Mouse (Mus musculus) midbrain, embryonic 16.5 days (tissue): Measurements from ENCODE around the gene AL731706.1. TPM values are rescaled to one million over a fixed set of nuclear protein-coding genes. Genes with fewer than 3 reads are reported as not detected.
A peak's percentile ranks its signal among the peaks of the same experiment; 100 is the strongest.
"Not testable (repeated sequence)": the region's sequence is repeated elsewhere in the genome, so short reads cannot be mapped to it uniquely, and the experiment has no call there.

Source experiments
- ATAC-seq: fragments of 200-750 bp; cut with Nextera tagmentation; 2 replicates; pipeline ENCODE4 v1.8.0; 2017; ENCODE audit warnings: moderate TSS enrichment
- H3K27ac ChIP-seq: fragments of 300-500 bp; sonication (generic); 2 replicates; pipeline ENCODE4 v1.5.1; 2014; ENCODE audit warnings: mild to moderate bottlenecking, low read length, mixed read lengths
- H3K27me3 ChIP-seq: fragments of 300-500 bp; sonication (generic); 2 replicates; pipeline ENCODE4 v1.6.1; 2014; ENCODE audit warnings: low read depth, low read length, mixed read lengths; ENCODE audit not compliant: control insufficient read depth, insufficient read depth
- H3K36me3 ChIP-seq: fragments of 300-500 bp; sonication (generic); 2 replicates; pipeline ENCODE4 v1.6.1; 2014; ENCODE audit warnings: mild to moderate bottlenecking, low read length, moderate library complexity, mixed read lengths; ENCODE audit not compliant: control insufficient read depth, insufficient read depth
- H3K4me1 ChIP-seq: fragments of 300-500 bp; sonication (generic); 2 replicates; pipeline ENCODE4 v1.6.1; 2014; ENCODE audit warnings: mild to moderate bottlenecking, low read length, mixed read lengths; ENCODE audit not compliant: control insufficient read depth, insufficient read depth
- H3K4me2 ChIP-seq: fragments of 300-500 bp; sonication (generic); 2 replicates; pipeline ENCODE4 v1.6.1; 2014; ENCODE audit warnings: mild to moderate bottlenecking, low read length, mixed read lengths
- H3K4me3 ChIP-seq: fragments of 300-500 bp; sonication (generic); 2 replicates; pipeline ENCODE4 v1.5.1; 2014; ENCODE audit warnings: low read depth, mild to moderate bottlenecking, low read length, moderate library complexity, mixed read lengths
- H3K9ac ChIP-seq: fragments of 300-500 bp; sonication (generic); 2 replicates; pipeline ENCODE4 v1.6.1; 2014; ENCODE audit warnings: low read depth, low read length, mixed read lengths
- H3K9me3 ChIP-seq: fragments of 300-500 bp; sonication (generic); replicated peaks from 2 replicates; pipeline ENCODE4 v1.6.1; 2014; ENCODE audit warnings: mild to moderate bottlenecking, low read length, mixed read lengths; ENCODE audit not compliant: control insufficient read depth, poor library complexity, severe bottlenecking
- WGBS: fragments of 180-500 bp; shearing (Covaris S2); extraction: QIAGEN DNeasy Blood & Tissue Kit; methylation state at CpG from one replicate; pipeline ENCODE4 v1.1.7; 2014; 5-methylcytosine and 5-hydroxymethylcytosine counted together
- polyA plus RNA-seq: library from polyadenylated mRNA; unstranded; fragments of >200 nt; fragmentation: Nextera tagmentation; extraction: Ambion mirVana; gene quantifications from 2 replicates; pipeline ENCODE4 v1.2.1, GENCODE M21; 2015

AL731706.1 gene
- polyA plus RNA-seq, 1 experiment from 2014 or later: 16.6 TPM

DNA sequence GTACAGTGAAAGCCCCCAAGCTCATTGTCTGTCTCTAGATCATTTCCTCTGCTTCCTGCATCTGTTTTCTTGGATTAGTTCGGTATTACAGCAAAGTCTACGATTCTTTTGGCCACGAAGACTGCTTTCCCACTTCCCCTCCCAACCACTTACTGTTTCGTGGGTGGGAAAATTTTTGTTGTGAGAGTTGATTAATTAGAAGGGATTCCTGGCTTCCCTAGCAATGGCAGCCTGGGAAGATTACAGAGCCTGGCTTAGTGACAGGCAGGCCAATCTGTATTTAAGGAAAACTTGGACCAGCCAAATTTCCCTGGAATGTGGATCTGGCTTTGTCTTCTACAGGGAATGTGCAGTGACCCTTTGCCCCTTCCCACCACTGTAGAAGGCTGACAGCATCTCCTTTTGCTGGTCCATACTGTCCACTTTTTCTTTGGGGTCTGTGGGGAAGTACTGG, 20.8 kb upstream of the AL731706.1 start:
- no peaks in the 10 kb centered on the region; the same call in 1 of the 2 replicates for H3K4me1 ChIP-seq
- no peak overlapping the region for H3K27ac ChIP-seq

DNA sequence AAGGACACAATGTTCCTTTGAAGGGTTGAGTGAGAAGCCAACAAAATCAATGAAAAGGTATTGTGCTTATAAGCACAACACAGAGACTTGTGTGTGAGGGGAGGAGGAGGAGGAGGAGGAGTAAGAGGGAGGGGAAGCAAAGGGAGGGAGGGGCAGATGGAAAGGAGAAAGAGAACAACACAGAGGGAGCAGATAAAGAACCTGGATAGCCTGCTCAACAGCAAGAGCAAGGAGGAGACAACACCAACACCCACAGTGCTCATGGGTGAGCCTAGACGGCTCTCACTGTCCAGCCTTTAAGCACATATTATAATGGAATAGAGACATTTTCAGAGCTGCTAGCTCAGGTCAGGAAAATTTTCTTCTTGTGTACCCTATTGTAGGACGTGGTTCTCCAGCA, 18.1 kb upstream of the AL731706.1 start:
- no peak for ATAC-seq
- H3K27me3 ChIP-seq: no peaks in the 10 kb centered on the region

More for the DNA sequence above, 20.8 kb upstream of the AL731706.1 start:
- no peak overlapping the region for H3K4me3 ChIP-seq
- WGBS: 6% methylated on average over 4 of the region's 4 CpGs
- no peak overlapping the region for H3K9ac ChIP-seq
- H3K9me3 ChIP-seq: no peaks in the 10 kb centered on the region
- ATAC-seq: no peak
- no peaks in the 10 kb centered on the region for H3K36me3 ChIP-seq
- H3K27me3 ChIP-seq: no peaks in the 10 kb centered on the region
- H3K4me2 ChIP-seq: no peak overlapping the region

DNA sequence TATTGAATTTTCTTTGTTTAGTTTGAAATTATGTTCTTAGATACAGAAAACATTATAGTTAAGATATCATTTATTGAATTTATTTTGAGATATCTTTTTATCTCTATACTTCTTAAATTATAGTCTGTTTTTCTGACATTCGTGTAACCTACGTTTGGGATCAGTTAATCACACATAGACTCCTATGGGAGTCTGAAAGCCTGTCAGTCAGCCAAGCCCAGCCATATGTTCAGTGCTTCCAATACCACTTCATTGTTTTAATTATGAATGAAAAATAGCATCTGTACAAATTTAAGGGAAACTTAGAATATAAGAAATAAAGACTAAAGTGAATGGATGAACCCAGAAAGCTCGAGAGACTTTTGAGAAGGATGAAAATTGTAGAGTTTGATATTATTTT, 17.4 kb upstream of the AL731706.1 start:
- 69% methylated on average over 3 of the region's 3 CpGs for WGBS
- no peaks in the 10 kb centered on the region; the same call in 1 of the 2 replicates for H3K4me1 ChIP-seq
- H3K9ac ChIP-seq: no peak overlapping the region
- H3K4me3 ChIP-seq: no peak overlapping the region
- no peaks in the 10 kb centered on the region for H3K9me3 ChIP-seq
- ATAC-seq: no peak
- H3K36me3 ChIP-seq: peaks cover 6% of the 10 kb centered on the region
- H3K27me3 ChIP-seq: no peaks in the 10 kb centered on the region
- no peak overlapping the region for H3K27ac ChIP-seq
- no peak overlapping the region for H3K4me2 ChIP-seq

More for the DNA sequence above, 18.1 kb upstream of the AL731706.1 start:
- H3K9ac ChIP-seq: no peak overlapping the region
- peaks cover 6% of the 10 kb centered on the region for H3K36me3 ChIP-seq
- no peak overlapping the region for H3K27ac ChIP-seq
- WGBS: 76% methylated on average over 2 of the region's 2 CpGs
- H3K4me2 ChIP-seq: no peak overlapping the region
- no peaks in the 10 kb centered on the region for H3K9me3 ChIP-seq
- H3K4me1 ChIP-seq: no peaks in the 10 kb centered on the region; the same call in 1 of the 2 replicates
- H3K4me3 ChIP-seq: no peak overlapping the region

DNA sequence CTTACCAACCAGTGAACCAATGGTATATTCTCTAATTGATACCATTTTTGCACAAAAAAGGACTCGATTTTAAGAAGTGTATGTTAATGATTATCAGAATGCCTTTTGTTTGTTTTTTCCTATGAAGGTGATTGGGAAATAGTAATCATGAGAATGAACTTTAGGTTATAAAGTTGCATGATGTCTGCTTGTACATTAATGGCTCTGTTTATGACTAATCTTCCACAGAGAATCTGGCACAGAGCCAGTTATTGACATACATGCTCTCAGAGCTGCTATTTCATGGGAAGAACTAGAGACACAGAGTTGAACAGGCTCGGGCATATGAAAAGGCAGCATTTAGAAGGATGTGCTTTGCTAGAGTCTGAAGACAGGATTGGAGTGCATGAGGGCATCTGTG, 4.9 kb upstream of the AL731706.1 start:
- no peak overlapping the region for H3K4me2 ChIP-seq
- H3K27ac ChIP-seq: no peak overlapping the region
- no peak overlapping the region for H3K9ac ChIP-seq
- no peaks in the 10 kb centered on the region for H3K36me3 ChIP-seq
- peaks cover 9% of the 10 kb centered on the region for H3K4me1 ChIP-seq
- no peak overlapping the region for H3K4me3 ChIP-seq
- no peak for ATAC-seq
- 86% methylated on average over 2 of the region's 2 CpGs for whole genome bisulfite sequencing
- H3K27me3 ChIP-seq: no peaks in the 10 kb centered on the region
- H3K9me3 ChIP-seq: no peaks in the 10 kb centered on the region

DNA sequence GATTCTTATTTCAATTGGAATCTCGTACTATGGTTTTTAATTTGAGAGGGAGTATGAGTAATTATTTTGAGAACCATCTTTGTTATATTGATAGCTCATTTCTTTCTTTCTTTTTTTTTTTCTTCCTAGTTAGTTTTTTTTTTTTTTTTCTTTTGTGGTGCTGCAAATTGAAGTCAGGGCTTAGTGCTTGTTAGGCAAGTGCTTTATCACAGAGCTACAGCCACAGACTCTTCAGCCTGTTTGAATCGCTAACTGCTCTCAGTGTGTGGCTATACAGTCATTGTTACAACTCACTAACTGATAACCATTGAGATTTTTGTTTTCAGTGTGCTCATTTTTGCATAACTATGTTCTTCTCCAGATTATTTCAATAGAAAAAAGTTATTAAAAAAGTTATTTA, 3.3 kb upstream of the AL731706.1 start:
- Histone ChIP-seq H3K27ac (no peak overlapping the region), H3K4me2 (no peak overlapping the region), H3K36me3 (no peaks in the 10 kb centered on the region), H3K9me3 (no peaks in the 10 kb centered on the region), H3K9ac (no peak overlapping the region), H3K27me3 (no peaks in the 10 kb centered on the region), H3K4me1 (peaks cover 14% of the 10 kb centered on the region), H3K4me3 (no peak overlapping the region)
- ATAC-seq: no peak
- WGBS: 60% methylated on average over 2 of the region's 2 CpGs

DNA sequence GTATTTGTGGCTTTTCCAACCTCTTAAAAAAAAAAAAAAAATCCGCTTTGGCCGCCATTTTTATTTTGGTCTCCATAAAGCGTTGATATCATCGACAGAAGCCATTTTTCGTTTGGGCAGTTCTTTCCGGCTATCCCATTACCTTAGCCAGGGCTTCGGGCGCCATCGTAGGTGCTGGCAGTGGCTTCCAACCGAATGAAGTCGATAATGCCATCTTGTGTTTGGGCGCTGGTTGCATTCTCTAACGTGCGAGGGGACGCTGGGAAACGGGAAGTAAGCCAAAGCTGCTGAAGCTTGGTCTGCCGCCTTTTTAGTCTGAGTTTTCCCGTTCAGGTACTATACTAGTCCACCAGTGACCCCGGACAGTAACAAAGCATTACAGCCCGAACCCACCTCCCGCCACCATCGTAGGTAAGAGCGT, 772 bp upstream of the AL731706.1 start:
- H3K4me1 ChIP-seq: peaks cover 19% of the 10 kb centered on the region
- H3K4me3 ChIP-seq: peak overlapping the region; percentile 79
- no peaks in the 10 kb centered on the region for H3K9me3 ChIP-seq
- H3K9ac ChIP-seq: peak overlapping the region; percentile 78
- WGBS: under 1% methylated on average over 23 of the region's 23 CpGs
- ATAC-seq: peak; percentile 89
- H3K27me3 ChIP-seq: no peaks in the 10 kb centered on the region
- peak overlapping the region; percentile 98 for H3K27ac ChIP-seq
- H3K36me3 ChIP-seq: no peaks in the 10 kb centered on the region
- H3K4me2 ChIP-seq: peak overlapping the region; percentile 54

DNA sequence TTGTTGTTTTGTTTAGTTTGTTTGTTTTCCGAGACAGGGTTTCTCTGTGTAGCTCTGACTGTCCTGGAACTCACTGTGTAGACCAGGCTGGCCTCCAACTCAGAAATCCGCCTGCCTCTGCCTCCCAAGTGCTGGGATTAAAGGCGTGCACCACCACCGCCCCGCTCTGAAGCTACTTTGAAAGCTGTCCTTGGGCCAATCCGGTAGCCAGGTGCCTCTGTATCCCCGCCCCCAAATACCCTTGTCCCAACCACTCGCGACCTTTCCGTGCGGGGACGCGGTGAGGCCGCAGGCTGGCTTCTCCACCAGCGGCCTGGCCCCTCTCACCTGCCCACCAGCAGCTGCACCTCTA, 497 bp downstream of the AL731706.1 start:
- not testable (repeated sequence) for H3K36me3 ChIP-seq, H3K27me3 ChIP-seq, H3K9me3 ChIP-seq
- WGBS: 7% methylated on average over 15 of the region's 15 CpGs
- peak overlapping the region; percentile 98 for H3K27ac ChIP-seq
- H3K4me3 ChIP-seq: peak overlapping the region; percentile 79
- peak overlapping the region; percentile 56 for H3K4me2 ChIP-seq
- ATAC-seq: peak; percentile 67
- H3K9ac ChIP-seq: peak overlapping the region; percentile 90
- peaks cover 21% of the 10 kb centered on the region for H3K4me1 ChIP-seq

DNA sequence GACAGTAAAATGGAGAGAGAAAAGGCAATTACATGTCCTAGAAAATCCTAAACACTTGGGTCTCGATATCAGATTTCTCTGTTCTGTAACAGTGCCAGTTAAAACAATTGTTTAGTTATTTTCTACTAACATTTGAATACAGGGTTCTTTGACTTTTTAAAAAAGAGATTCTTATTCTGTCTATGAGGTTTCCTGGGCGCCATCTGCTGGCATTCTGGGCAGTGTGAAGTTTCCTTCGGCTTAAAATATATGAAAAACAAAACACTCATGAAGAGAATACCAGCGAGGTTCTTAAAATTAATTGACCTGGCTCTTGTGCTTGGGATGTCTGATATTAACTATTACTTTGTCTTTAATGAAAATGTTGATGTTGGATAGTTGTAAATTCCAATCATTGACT, 4.3 kb downstream of the AL731706.1 start:
- no peak overlapping the region for H3K27ac ChIP-seq
- 60% methylated on average over 4 of the region's 4 CpGs for WGBS
- no peak overlapping the region for H3K4me2 ChIP-seq
- ATAC-seq: no peak
- H3K36me3 ChIP-seq: 0 out of 2 replicates have a peak, but pooled peaks cover 5% of the 10 kb centered on the region
- H3K9ac ChIP-seq: no peak overlapping the region
- no peaks in the 10 kb centered on the region for H3K27me3 ChIP-seq
- H3K4me1 ChIP-seq: peaks cover 12% of the 10 kb centered on the region
- H3K4me3 ChIP-seq: no peak overlapping the region
- H3K9me3 ChIP-seq: no peaks in the 10 kb centered on the region

DNA sequence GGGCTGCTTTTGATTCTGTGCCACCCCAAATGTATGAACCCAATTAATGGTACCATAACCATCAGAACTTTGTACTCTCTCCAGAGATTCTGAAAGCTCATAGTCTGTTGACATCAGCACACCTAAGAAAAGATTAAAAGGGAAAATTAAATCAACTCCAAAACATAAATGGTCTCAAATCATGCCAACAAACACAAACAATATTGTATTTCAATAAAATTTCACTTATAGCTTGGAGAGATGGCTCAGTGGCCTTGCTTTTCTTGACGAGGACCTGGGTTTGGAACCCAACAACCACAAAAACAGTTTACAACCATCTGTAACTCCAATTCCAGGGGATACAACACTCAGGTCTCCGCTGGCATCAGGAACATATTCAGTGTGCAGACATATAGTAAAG, 5.6 kb downstream of the AL731706.1 start, which contains the start of gene AL731706.2:
Gene AL731706.2, minus strand, starts transcription at position 101 of the 400 bp plus-strand sequence.
- peaks cover 12% of the 10 kb centered on the region for H3K4me1 ChIP-seq

More for the DNA sequence above, 5.6 kb downstream of the AL731706.1 start, which contains the start of gene AL731706.2:
- H3K9ac ChIP-seq: no peak within 1 kb of the TSS
- H3K36me3 ChIP-seq: peaks cover 10% of the 10 kb centered on the region; the same call in 1 of the 2 replicates
- no peak within 1 kb of the TSS for H3K4me3 ChIP-seq
- WGBS: 97% methylated on average over 2 of the region's 2 CpGs
- H3K4me2 ChIP-seq: no peak within 1 kb of the TSS
- no peaks in the 10 kb centered on the region for H3K27me3 ChIP-seq
- ATAC-seq: no peak
- no peaks in the 10 kb centered on the region for H3K9me3 ChIP-seq
- no peak within 1 kb of the TSS for H3K27ac ChIP-seq
